Mouse (Mus musculus) heart, postnatal 0 days (tissue): ENCODE results near the gene Lin52. TPM values are rescaled to one million over a fixed set of nuclear protein-coding genes. Genes with fewer than 3 reads are reported as not detected.

Experiments
- ATAC-seq: fragments of 200-750 bp; cut with Nextera tagmentation; 2 replicates; pipeline ENCODE4 v1.8.0; 2017; ENCODE audit warnings: low read depth, moderate number of reproducible peaks, moderate library complexity; ENCODE audit not compliant: insufficient read depth
- DNase-seq: peaks from one replicate; pipeline ENCODE4 v3.0.0-alpha.2; 2016; ENCODE audit warnings: low spot score
- H3K27ac ChIP-seq: fragments of 300-500 bp; sonication (generic); 2 replicates; pipeline ENCODE4 v1.5.1; 2014; ENCODE audit warnings: low read depth, mild to moderate bottlenecking
- H3K27me3 ChIP-seq: fragments of 300-500 bp; sonication (generic); 2 replicates; pipeline ENCODE4 v1.6.1; 2014; ENCODE audit warnings: low read length, mixed read lengths; ENCODE audit not compliant: control insufficient read depth, insufficient read depth
- H3K36me3 ChIP-seq: fragments of 300-500 bp; sonication (generic); replicated peaks from 2 replicates; pipeline ENCODE4 v1.6.1; 2014; ENCODE audit warnings: low read length, mixed read lengths; ENCODE audit not compliant: control insufficient read depth, insufficient read depth
- H3K4me1 ChIP-seq: fragments of 300-500 bp; sonication (generic); 2 replicates; pipeline ENCODE4 v1.6.1; 2014; ENCODE audit warnings: antibody characterized with exemption; ENCODE audit not compliant: control insufficient read depth, insufficient read depth
- H3K4me2 ChIP-seq: fragments of 300-500 bp; sonication (generic); 2 replicates; pipeline ENCODE4 v1.6.1; 2014; ENCODE audit warnings: low read depth, mild to moderate bottlenecking, low read length, moderate library complexity
- H3K4me3 ChIP-seq: fragments of 300-500 bp; sonication (generic); 2 replicates; pipeline ENCODE4 v1.5.1; 2014; ENCODE audit warnings: low read depth, low read length
- H3K9ac ChIP-seq: fragments of 300-500 bp; sonication (generic); replicated peaks from 2 replicates; pipeline ENCODE4 v1.6.1; 2014; ENCODE audit warnings: low read depth, low read length, mixed read lengths
- H3K9me3 ChIP-seq: fragments of 300-500 bp; sonication (generic); replicated peaks from 2 replicates; pipeline ENCODE4 v1.6.1; 2016; ENCODE audit warnings: low read length; ENCODE audit not compliant: control insufficient read depth
- CTCF ChIP-seq: IDR thresholded peaks from 2 replicates; pipeline ENCODE4 v1.5.1; 2016; ENCODE audit warnings: antibody characterized with exemption, control low read depth, low read depth
- EP300 ChIP-seq: IDR thresholded peaks from 2 replicates; pipeline ENCODE4 v1.6.1; 2016; ENCODE audit warnings: antibody characterized with exemption, low read depth
- WGBS: fragments of 180-500 bp; shearing (Covaris S2); extraction: QIAGEN DNeasy Blood & Tissue Kit; methylation state at CpG from one replicate; pipeline ENCODE4 v1.1.7; 2014; 5-methylcytosine and 5-hydroxymethylcytosine counted together
- polyA plus RNA-seq: library from polyadenylated mRNA; unstranded; fragments of >200 nt; fragmentation: Nextera tagmentation; extraction: Ambion mirVana; gene quantifications from 2 replicates; pipeline ENCODE4 v1.2.1, GENCODE M21; 2015
- total RNA-seq: library from RNA; depleted of rRNA; stranded (reverse); fragments of >200 nt; gene quantifications from 2 replicates; pipeline ENCODE4 v1.2.3, GENCODE M21; 2014; ENCODE audit warnings: low replicate concordance

Lin52 gene
- total and polyA plus RNA-seq, 2 experiments from 2014 or later = 12.4 to 23.7 TPM

DNA sequence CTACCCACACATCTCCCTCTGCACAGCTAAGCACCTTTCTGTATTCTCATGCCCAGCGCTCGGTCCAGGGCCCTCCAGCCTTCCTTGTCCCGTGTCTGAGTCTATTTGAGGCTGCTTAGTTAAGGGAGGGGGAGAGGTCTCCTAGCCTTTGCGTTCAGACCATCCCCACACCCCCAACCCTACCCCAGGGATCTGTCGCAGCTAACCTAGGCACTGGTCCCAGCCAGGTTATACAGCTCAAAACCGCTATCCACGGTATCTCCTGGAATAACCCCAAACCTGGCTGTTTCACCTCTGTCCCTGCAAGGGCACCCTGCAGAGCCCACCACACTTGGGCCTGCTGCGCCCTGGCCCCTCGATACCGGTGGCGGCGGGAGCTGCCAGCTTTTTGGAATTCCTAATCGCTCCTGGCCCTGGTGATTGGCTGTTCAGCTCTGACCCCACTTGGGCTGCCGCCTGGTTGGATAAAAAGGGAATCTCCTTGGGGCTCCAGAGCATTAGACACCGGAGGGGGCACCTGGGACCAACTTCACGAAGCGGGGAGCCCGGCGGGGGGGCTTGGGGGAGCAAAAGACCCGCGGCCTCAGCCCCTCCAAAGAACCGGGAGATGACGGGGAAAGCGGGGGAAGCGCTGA, 118.2 kb downstream of the Lin52 start, which contains the start of gene Vsx2:
Gene Vsx2, plus strand, starts transcription at position 427 of the 635 bp plus-strand sequence.
- no peak within 1 kb of the TSS for H3K9ac ChIP-seq
- peaks cover 78% of the 10 kb centered on the region for H3K27me3 ChIP-seq
- no peak; the same call in 1 of the 2 replicates for ATAC-seq
- H3K4me1 ChIP-seq = no peaks in the 10 kb centered on the region
- no peak for DNase-seq
- H3K27ac ChIP-seq = no peak within 1 kb of the TSS
- H3K9me3 ChIP-seq = no peaks in the 10 kb centered on the region
- H3K36me3 ChIP-seq = no peaks in the 10 kb centered on the region
- WGBS = 4% methylated on average over 25 of the region's 25 CpGs
- H3K4me3 ChIP-seq = peak within 1 kb of the TSS; percentile 20
- no peak for TF ChIP-seq CTCF
- H3K4me2 ChIP-seq = peak within 1 kb of the TSS; percentile 30; the same call in 1 of the 2 replicates

DNA sequence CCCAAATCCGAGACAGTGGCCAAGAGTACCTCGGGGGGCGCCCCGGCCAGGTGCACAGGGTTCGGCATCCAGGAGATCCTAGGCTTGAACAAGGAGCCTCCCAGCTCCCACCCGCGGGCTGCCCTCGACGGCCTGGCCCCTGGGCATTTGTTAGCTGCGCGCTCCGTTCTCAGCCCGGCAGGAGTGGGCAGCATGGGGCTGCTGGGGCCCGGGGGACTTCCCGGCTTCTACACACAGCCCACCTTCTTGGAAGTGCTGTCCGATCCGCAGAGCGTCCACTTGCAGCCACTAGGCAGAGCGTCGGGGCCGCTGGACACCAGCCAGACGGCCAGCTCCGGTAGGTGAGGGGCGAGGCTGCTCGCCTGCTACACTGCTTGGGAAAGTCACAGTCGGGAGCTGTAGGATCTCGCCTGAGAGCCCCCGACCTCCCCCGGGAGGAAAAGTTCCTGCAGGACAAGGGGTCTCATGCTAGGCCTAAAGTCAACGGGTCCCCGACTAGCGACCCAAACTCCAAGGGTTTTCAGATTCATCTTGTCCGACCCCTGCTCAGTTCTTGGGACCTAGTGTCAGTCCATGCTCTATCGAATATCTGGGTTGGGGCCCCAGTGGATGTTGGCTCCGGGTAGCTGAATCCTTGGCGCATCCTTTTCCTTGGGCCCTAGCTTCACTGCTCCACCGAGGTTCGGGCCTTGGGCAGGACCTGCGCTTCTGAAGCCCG, 118.9 kb downstream of the Lin52 start:
- Histone ChIP-seq H3K4me1 (no peaks in the 10 kb centered on the region), H3K4me3 (peak overlapping the region; percentile 20), H3K27me3 (peaks cover 82% of the 10 kb centered on the region), H3K9ac (no peak overlapping the region), H3K4me2 (peak overlapping the region; percentile 30; the same call in 1 of the 2 replicates), H3K27ac (no peak overlapping the region), H3K36me3 (no peaks in the 10 kb centered on the region), H3K9me3 (no peaks in the 10 kb centered on the region)
- no peak for DNase-seq
- TF ChIP-seq EP300 (no peak), CTCF (no peak)
- 2% methylated on average over 36 of the region's 40 CpGs for WGBS
- ATAC-seq = no peak

DNA sequence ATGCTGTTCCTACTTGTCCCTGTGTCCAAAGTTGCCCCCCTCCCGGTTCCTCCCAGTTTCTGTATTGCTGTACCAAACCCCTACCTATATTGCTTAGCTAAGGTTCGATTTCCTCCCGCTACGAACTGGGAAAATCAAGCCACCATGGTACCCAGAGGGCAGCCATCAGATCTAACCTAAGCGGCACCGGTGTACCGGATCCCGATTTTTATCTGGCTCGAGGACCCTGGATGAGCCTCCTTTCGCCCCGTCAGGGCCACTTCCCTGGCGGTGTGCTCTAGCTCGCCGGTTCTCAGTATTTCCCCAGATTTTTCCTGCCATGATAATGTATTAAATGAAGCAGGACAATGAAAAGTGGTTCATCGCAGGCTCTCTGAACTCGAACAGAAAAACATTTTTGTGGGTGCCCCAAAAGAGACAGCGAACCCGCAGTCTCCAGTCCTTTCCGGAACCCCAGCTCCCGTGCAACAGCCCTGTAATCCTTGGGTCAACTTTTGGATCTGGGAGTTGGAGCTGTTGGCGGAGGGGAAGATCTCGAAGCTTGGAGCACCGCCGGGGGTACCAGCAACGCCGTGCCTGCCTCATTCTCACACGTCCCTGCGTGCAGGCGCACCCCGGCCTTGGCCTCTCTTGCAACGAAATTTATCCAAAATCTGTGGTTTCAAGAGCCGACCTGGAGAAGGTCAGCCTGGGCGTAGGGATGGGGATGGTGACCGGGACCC, 119.6 kb downstream of the Lin52 start:
- Histone ChIP-seq H3K4me3 (peak overlapping the region; percentile 20; the same call in 1 of the 2 replicates), H3K27me3 (peaks cover 83% of the 10 kb centered on the region), H3K4me2 (no peak overlapping the region), H3K9me3 (no peaks in the 10 kb centered on the region), H3K9ac (no peak overlapping the region), H3K27ac (no peak overlapping the region), H3K36me3 (no peaks in the 10 kb centered on the region), H3K4me1 (no peaks in the 10 kb centered on the region)
- WGBS = 3% methylated on average over 34 of the region's 34 CpGs
- ATAC-seq = no peak
- no peak for TF ChIP-seq EP300
- TF ChIP-seq CTCF = no peak
- no peak for DNase-seq

DNA sequence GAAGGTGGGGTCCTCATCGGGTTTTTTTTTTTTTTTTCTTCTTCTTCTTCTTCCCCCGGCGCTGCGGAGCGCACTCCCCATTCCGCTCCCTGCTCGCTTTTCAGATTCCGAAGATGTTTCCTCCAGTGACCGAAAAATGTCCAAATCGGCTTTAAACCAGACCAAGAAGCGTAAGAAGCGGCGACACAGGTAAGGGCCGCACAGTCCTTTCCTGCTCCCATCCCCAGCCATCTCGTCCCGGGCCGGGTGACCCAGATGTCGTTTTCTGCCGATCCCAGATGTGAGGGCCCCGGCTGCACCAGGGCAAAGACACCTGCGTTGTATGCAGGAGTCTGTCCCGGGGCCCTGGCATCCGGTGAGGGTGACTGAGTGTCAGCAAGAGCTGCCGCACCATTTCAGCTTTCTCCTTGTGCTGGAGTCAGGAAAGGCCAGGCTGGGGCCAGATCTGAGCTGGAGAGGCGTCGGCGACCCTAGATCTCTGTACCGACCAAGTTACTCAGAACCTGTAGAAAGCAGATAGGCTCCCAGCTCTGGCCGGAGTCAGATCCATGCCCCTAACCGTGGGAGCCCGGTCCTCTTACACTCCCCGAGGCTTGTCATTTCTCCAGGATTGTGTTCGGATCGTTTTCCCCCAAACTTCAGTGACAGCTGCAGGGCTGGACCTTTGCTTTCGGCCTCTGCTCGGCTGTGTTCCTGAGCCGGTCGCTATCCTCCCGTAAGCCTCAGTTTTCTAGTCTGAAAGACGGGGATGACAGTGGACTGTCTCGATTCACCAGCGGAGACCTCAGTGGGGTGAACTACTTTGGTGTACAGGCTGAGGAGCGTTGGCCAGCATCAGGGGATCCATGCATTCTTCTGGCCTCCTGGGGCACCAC, 120.5 kb downstream of the Lin52 start:
- no peak for TF ChIP-seq EP300
- H3K27me3 ChIP-seq = peaks cover 80% of the 10 kb centered on the region
- no peak overlapping the region for H3K27ac ChIP-seq
- H3K36me3 ChIP-seq = no peaks in the 10 kb centered on the region
- no peak overlapping the region for H3K4me2 ChIP-seq
- ATAC-seq (no peak), DNase-seq (no peak)
- peak overlapping the region; percentile 20 for H3K4me3 ChIP-seq
- no peak overlapping the region for H3K9ac ChIP-seq
- no peaks in the 10 kb centered on the region for H3K9me3 ChIP-seq
- no peaks in the 10 kb centered on the region for H3K4me1 ChIP-seq
- WGBS = 3% methylated on average over 43 of the region's 43 CpGs

DNA sequence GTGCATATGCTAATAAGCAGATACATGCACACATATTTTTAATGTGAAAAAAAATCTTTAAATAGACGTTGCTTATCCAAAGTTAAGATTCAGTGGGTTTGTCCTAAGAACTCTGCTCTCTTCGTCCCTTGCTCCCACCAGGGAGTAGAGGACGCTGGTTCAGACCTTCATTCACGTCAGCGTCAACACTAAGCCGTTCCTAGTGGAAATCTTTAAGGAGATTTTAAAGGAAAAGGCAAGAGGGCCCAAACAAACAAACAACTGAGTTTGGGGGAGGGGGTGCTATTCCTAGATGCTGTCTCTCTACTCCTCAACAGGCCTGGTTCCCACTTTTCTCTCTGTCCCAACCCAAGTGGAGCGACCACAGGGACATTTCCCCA, 121.1 kb downstream of the Lin52 start:
- Histone ChIP-seq H3K9ac (no peak overlapping the region), H3K9me3 (no peaks in the 10 kb centered on the region), H3K4me2 (no peak overlapping the region), H3K36me3 (no peaks in the 10 kb centered on the region), H3K4me3 (no peak overlapping the region), H3K4me1 (no peaks in the 10 kb centered on the region), H3K27ac (no peak overlapping the region), H3K27me3 (peaks cover 81% of the 10 kb centered on the region)
- 16% methylated on average over 7 of the region's 7 CpGs for WGBS
- DNase-seq = no peak
- no peak for ATAC-seq
- TF ChIP-seq EP300 = no peak
- TF ChIP-seq CTCF = no peak
